Mouse (Mus musculus): Measurements from ENCODE around the gene Catsperb. TPM values are rescaled to one million over a fixed set of nuclear protein-coding genes. Genes with fewer than 3 reads are reported as not detected.
"Not testable (repeated sequence)": the region's sequence is repeated elsewhere in the genome, so short reads cannot be mapped to it uniquely, and the experiment has no call there.

Gene Catsperb
- not detected for total RNA-seq (2018; cell fraction: chromatin; rRNA removed)
- total RNA-seq (2018; cell fraction: cytosol; rRNA removed): not detected
- total RNA-seq (2018; cell fraction: nucleus; rRNA removed): not detected
- not detected in 3 replicates for polyA plus RNA-seq (2018)

DNA sequence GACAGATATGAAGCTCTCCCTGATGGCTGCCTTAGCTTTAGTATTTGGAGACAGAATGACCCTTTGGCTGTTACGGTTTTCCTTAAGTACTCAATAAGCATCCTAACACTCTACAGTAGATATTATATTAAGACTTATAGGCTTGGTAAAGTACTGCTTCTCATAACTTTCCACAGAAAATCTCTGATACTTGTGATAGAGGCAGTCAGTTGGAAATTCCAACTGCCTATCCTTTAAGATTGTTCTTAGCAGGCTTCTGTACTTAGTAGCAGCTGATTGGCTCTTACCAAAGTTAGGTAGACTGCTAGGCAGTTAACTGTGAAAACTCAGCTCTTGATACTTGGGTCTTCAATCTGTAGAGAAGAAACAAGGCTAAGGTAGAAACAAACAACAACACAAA lies at the start of gene Catsperb:
Catsperb (plus strand) TSS at position 301 of the 400 bp plus-strand sequence.
- not testable (repeated sequence) for H3K27ac ChIP-seq; H3K36me3 ChIP-seq (ENCODE audit: inconsistent target); H3K4me3 ChIP-seq (ENCODE audit: inconsistent target); H3K79me2 ChIP-seq (ENCODE audit: inconsistent target)
- WGBS (ENCODE audit: missing documents): 89% methylated on average over 1 of the region's 1 CpGs

DNA sequence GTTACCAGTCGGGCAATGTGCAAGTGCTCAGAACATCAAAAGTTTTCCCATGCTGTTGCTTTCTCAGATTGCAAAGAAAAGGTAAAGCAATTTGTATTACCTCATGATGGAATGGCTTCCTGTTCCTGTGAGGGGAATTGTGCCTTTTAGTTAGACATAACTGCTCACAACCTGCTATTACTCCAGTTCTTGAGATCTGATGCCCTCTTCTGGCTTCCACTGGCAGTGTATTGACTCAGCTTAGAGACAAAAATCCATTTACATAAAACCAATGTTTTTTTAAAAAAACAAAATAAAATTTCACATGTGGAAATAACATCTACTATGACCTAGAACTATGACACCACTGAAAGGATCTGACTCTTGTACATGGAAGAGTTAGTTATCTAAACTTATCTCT lies 43.0 kb upstream of the Catsperb start:
- H3K79me2 ChIP-seq (ENCODE audit: inconsistent target); H3K36me3 ChIP-seq (ENCODE audit: inconsistent target); H3K27ac ChIP-seq; H3K4me3 ChIP-seq (ENCODE audit: inconsistent target): not testable (repeated sequence)
- WGBS (ENCODE audit: missing documents): 100% methylated on average over 1 of the region's 1 CpGs

DNA sequence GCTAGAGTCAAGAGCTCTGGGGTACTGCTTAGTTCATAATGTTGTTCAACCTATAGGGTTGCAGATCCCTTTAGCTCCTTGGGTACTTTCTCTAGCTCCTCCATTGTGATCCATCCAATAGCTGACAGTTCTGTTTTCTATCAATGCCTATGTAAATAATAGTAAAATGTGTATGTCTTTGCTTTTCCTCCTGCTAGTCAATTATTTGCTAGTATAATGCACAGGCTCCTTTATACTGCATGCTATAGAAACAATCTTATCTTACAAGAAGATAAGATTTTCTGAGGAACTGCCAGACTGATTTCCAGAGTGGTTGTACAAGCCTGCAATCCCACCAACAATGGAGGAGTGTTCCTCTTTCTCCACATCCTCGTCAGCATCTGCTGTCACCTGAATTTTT lies 23.0 kb upstream of the Catsperb start:
- H3K79me2 ChIP-seq (ENCODE audit: inconsistent target); H3K27ac ChIP-seq; H3K36me3 ChIP-seq (ENCODE audit: inconsistent target); H3K4me3 ChIP-seq (ENCODE audit: inconsistent target): not testable (repeated sequence)
- no CpG with 5 or more reads among the region's 1 CpGs for WGBS (ENCODE audit: missing documents)

DNA sequence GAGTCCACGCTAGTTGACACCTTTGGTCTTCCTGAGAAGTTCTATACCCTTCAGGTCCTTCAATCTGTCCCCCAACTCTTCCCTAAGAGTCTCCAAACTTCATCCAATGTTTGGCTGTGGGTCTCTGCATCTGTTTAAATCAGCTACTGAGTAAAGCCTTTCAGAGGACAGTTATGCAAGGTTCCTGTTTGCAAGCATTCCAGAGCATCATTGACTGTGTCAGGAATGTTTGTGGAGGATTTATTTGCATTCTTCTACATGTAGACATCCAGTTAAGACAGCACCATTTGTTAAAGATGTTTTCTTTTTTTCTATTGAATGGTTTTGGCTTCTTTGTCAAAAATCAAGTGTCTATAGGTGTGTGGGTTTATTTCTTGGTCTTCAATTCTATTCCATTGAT lies 21.7 kb downstream of the Catsperb start:
- no peaks in the 10 kb centered on the region for H3K79me2 ChIP-seq (ENCODE audit: inconsistent target)
- no peak overlapping the region for H3K4me3 ChIP-seq (ENCODE audit: inconsistent target)
- H3K36me3 ChIP-seq (ENCODE audit: inconsistent target): no peaks in the 10 kb centered on the region
- H3K27ac ChIP-seq: no peak overlapping the region
- 82% methylated on average over 1 of the region's 1 CpGs for WGBS (ENCODE audit: missing documents)

DNA sequence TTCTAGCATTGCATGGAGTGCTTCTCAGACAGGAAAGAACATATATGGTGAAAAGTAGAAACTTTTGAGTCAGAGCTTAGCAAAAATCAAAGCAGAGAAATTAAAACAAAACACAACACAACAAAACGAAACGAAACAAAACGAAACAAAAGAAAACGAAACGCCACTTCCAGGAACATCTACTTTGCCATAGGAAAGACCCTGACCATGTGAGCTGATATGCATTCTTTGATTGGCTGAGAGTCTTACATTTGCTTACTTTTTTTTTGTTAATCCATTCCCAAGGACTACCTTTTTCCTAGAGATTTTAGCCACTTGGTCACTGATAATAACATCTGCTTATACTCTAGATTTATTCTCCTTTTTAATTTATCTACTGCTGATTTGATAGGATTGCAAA lies 57.6 kb downstream of the Catsperb start:
- H3K27ac ChIP-seq: no peak overlapping the region
- 98% methylated on average over 5 of the region's 5 CpGs for WGBS (ENCODE audit: missing documents)
- no peak overlapping the region for H3K4me3 ChIP-seq (ENCODE audit: inconsistent target)
- no peaks in the 10 kb centered on the region for H3K79me2 ChIP-seq (ENCODE audit: inconsistent target)
- no peaks in the 10 kb centered on the region for H3K36me3 ChIP-seq (ENCODE audit: inconsistent target)

DNA sequence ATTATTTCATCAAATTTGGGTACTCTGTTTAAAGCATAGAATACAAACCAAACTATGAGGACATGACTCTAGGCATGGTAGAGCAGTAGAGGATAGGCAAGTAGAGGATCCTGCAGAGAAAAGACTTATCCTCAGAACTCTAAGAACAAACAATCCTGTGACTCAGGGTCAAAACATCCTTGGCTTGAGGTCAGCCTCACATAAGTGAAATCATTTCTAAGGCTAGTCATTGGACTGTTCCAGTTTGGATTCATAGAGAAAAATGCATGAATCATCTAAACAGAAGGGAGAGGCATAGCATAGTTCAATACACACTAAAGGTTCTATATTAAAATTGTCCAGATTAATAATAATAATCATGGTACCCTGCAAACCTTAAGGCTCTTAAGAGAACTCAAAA lies 79.1 kb downstream of the Catsperb start:
- Histone ChIP-seq H3K79me2 (ENCODE audit: inconsistent target) (no peaks in the 10 kb centered on the region), H3K4me3 (ENCODE audit: inconsistent target) (no peak overlapping the region), H3K27ac (no peak overlapping the region), H3K36me3 (ENCODE audit: inconsistent target) (no peaks in the 10 kb centered on the region)

DNA sequence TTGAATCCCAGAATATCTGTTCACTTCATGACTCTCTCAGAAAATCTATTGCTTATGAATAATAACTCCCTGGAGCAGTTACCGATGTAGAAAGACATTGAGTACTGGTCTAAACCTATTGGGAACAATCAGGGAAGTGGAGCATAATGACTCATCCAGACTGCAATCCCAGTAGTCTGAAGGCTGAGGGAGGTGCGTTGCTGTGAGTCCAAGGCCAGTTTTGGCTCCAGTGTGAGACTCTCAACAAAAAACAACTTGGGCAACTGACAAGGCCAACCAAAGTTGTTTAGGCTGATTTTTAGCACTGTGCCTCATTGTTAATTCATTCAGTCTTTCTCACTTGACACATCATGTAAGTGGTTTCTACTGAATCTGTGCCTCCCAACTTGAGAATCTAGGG lies 106.9 kb downstream of the Catsperb start:
- H3K36me3 ChIP-seq (ENCODE audit: inconsistent target); H3K27ac ChIP-seq; H3K79me2 ChIP-seq (ENCODE audit: inconsistent target); H3K4me3 ChIP-seq (ENCODE audit: inconsistent target): not testable (repeated sequence)
- WGBS (ENCODE audit: missing documents): 83% methylated on average over 2 of the region's 2 CpGs

DNA sequence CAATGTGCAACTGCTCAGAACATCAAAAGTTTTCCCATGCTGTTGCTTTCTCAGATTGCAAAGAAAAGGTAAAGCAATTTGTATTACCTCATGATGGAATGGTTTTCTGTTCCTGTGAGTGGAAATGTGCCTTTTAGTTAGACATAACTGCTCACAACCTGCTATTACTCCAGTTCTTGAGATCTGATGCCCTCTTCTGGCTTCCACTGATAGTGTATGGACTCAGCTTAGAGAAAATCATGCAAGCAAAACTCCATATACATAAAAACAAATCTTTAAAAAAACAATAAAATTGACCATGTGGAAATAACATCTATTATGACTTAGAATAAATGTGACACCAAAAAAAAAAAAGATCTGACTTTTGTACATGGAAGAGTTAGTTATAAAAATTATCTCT lies 202.2 kb downstream of the Catsperb start:
- not testable (repeated sequence) for H3K4me3 ChIP-seq (ENCODE audit: inconsistent target); H3K27ac ChIP-seq; H3K36me3 ChIP-seq (ENCODE audit: inconsistent target); H3K79me2 ChIP-seq (ENCODE audit: inconsistent target)

DNA sequence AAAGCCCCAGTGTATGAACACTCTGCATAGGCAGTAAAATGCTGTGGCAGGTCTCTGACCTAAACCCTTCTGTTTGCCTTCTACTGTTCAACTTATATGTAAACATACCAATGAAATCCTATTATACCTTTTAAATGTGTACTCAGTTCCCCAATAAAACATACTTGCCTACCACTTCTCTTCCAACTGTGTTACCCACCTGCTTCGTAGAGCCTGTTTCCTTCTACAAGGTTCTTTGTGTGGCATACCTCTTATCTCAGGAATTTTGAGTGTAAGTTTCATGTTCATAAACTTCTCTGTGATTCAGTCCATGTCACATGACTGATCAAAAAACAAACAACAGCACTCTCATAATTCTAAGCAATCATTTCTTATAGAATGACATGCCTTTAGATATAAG lies 228.7 kb downstream of the Catsperb start:
- Histone ChIP-seq H3K36me3 (ENCODE audit: inconsistent target) (no peaks in the 10 kb centered on the region), H3K4me3 (ENCODE audit: inconsistent target) (no peak overlapping the region), H3K79me2 (ENCODE audit: inconsistent target) (no peaks in the 10 kb centered on the region), H3K27ac (no peak overlapping the region)
- WGBS (ENCODE audit: missing documents): 100% methylated on average over 1 of the region's 1 CpGs

DNA sequence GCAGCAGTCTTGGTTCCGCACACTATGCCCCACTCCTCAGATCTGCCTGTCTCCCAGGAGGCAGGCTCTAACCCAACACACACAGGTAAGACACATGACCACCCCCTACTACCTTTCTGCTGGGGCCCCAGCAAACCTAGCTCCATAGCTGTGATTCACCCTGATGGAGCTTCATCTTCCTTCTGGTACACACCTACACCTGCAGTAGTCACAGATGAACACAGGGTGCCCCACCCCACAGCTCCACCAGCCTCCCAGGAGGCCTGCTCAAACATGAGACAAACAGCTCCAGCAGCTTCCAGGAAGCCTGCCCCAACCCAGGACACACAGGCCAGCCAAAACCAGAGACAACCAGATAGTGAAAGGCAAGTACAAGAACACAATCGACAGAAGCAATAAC lies 263.0 kb downstream of the Catsperb start:
- Histone ChIP-seq H3K4me3 (ENCODE audit: inconsistent target) (no peak overlapping the region), H3K27ac (no peak overlapping the region), H3K36me3 (ENCODE audit: inconsistent target) (no peaks in the 10 kb centered on the region), H3K79me2 (ENCODE audit: inconsistent target) (no peaks in the 10 kb centered on the region)
- 75% methylated on average over 2 of the region's 2 CpGs for WGBS (ENCODE audit: missing documents)
